Mouse (Mus musculus): ENCODE results near the gene Slc25a19. TPM values are rescaled to one million over a fixed set of nuclear protein-coding genes. Genes with fewer than 3 reads are reported as not detected.
A peak's percentile ranks its signal among the peaks of the same experiment; 100 is the strongest.

Gene Slc25a19
- polyA plus RNA-seq, 1 experiment = 33.7 TPM

- no peaks in the 10 kb centered on the region for H3K36me3 ChIP-seq (ENCODE audit: control insufficient read depth, insufficient read depth, low read length)
- H3K27ac ChIP-seq (ENCODE audit: control insufficient read depth, insufficient read depth, low read depth, low read length) = no peak overlapping the region
Measured at GRCm38 (mm10) chr11:115628465-115629101, 488 bp upstream of the Slc25a19 start.

DNA sequence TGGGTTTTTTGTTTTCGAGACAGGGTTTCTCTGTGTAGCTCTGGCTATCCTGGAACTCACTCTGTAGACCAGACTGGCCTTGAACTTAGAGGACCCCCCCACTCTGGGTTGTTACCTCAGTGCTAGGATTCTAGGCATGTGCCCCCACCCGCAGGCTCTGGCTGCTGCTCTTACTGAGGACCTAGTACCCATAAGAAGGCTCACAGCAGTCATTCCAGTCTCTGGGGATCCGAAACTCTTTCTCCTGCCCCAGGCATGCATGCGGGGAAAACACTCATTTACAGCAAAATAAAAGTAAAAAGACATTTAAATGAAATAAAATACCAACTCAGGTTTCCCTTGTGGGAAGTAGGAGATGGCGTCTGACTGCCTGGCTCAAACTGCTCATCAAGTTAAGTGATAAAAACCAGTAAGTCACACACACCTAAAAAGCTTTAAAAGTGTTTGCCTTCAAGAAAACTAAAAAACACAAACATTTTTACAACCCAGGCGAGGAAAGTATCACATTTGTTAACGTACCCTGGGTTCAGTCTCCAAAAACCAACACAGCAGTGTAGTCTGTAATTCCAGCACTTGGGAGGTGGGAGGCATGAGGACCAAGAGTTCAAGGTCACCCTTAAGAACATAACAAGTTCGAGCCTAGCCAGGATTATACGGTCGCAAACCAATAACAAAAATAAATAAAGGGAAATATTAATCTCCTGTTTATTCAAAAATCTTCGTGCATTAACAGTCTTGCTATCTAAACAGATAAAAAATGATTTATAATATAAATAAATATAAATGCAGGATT is 1.1 kb downstream of the Slc25a19 start:
- H3K36me3 ChIP-seq (ENCODE audit: control insufficient read depth, insufficient read depth, low read length) = no peaks in the 10 kb centered on the region
- peak overlapping the region; percentile 90 for H3K4me3 ChIP-seq (ENCODE audit: control insufficient read depth, low read depth, low read length)
- H3K27me3 ChIP-seq (ENCODE audit: control insufficient read depth, insufficient read depth, low read length) = no peaks in the 10 kb centered on the region
- H3K4me1 ChIP-seq (ENCODE audit: control insufficient read depth, insufficient read depth, low read length) = peaks cover 2% of the 10 kb centered on the region; the same call in 1 of the 2 replicates
- no peak overlapping the region for H3K27ac ChIP-seq (ENCODE audit: control insufficient read depth, insufficient read depth, low read depth, low read length)
- TF ChIP-seq POLR2A (IDR thresholded peaks at IDR 0.05; ENCODE audit: control insufficient read depth, low read depth, low read length) (no peak), CTCF (IDR thresholded peaks at IDR 0.05; ENCODE audit: control insufficient read depth, insufficient read depth, insufficient replicate concordance, low read depth, low read length) (no peak)

More at GRCm38 (mm10) chr11:115628465-115629101, 488 bp upstream of the Slc25a19 start:
- Histone ChIP-seq H3K27me3 (ENCODE audit: control insufficient read depth, insufficient read depth, low read length) (no peaks in the 10 kb centered on the region), H3K4me1 (ENCODE audit: control insufficient read depth, insufficient read depth, low read length) (peaks cover 2% of the 10 kb centered on the region; the same call in 1 of the 2 replicates), H3K4me3 (ENCODE audit: control insufficient read depth, low read depth, low read length) (peak overlapping the region; percentile 90)
- TF ChIP-seq POLR2A (IDR thresholded peaks at IDR 0.05; ENCODE audit: control insufficient read depth, low read depth, low read length) = no peak
- TF ChIP-seq CTCF (IDR thresholded peaks at IDR 0.05; ENCODE audit: control insufficient read depth, insufficient read depth, insufficient replicate concordance, low read depth, low read length) = no peak

DNA sequence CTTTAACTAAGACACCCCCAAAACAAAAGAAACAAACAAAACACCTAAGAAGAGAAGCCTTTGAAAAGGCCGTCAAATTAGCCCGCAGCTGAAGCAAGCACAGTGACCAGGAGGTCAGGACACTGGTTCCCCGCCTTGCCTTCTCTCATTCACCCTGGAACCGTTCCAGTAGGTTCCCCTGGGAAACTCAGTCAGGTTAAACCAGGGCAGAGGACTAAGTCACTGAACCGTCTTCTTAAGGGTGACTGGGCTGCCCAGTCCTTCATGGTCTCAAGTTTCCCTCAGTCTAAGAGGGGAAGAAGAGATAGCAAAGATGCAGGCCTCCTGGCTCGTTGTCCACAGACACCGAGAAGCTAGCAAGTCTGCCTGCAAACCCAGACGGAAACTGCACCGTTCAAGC is 2.2 kb downstream of the Slc25a19 start:
- no peak for TF ChIP-seq POLR2A (IDR thresholded peaks at IDR 0.05; ENCODE audit: control insufficient read depth, low read depth, low read length)
- no peak for TF ChIP-seq CTCF (IDR thresholded peaks at IDR 0.05; ENCODE audit: control insufficient read depth, insufficient read depth, insufficient replicate concordance, low read depth, low read length)
- Histone ChIP-seq H3K4me1 (ENCODE audit: control insufficient read depth, insufficient read depth, low read length) (peaks cover 2% of the 10 kb centered on the region; the same call in 1 of the 2 replicates), H3K27me3 (ENCODE audit: control insufficient read depth, insufficient read depth, low read length) (no peaks in the 10 kb centered on the region), H3K4me3 (ENCODE audit: control insufficient read depth, low read depth, low read length) (no peak overlapping the region), H3K27ac (ENCODE audit: control insufficient read depth, insufficient read depth, low read depth, low read length) (no peak overlapping the region), H3K36me3 (ENCODE audit: control insufficient read depth, insufficient read depth, low read length) (no peaks in the 10 kb centered on the region)

- Histone ChIP-seq H3K27ac (ENCODE audit: control insufficient read depth, insufficient read depth, low read depth, low read length) (no peak overlapping the region), H3K4me3 (ENCODE audit: control insufficient read depth, low read depth, low read length) (no peak overlapping the region), H3K4me1 (ENCODE audit: control insufficient read depth, insufficient read depth, low read length) (peaks cover 2% of the 10 kb centered on the region; the same call in 1 of the 2 replicates), H3K36me3 (ENCODE audit: control insufficient read depth, insufficient read depth, low read length) (no peaks in the 10 kb centered on the region), H3K27me3 (ENCODE audit: control insufficient read depth, insufficient read depth, low read length) (no peaks in the 10 kb centered on the region)
- TF ChIP-seq CTCF (IDR thresholded peaks at IDR 0.05; ENCODE audit: control insufficient read depth, insufficient read depth, insufficient replicate concordance, low read depth, low read length) (peak; percentile 25; the same call in 1 of the 2 replicates), POLR2A (IDR thresholded peaks at IDR 0.05; ENCODE audit: control insufficient read depth, low read depth, low read length) (no peak)
Measured at GRCm38 (mm10) chr11:115623487-115624070, 4.5 kb downstream of the Slc25a19 start.

GRCm38 (mm10) chr11:115619949-115620348 is 8.1 kb downstream of the Slc25a19 start:
- no peaks in the 10 kb centered on the region for H3K27me3 ChIP-seq (ENCODE audit: control insufficient read depth, insufficient read depth, low read length)
- no peaks in the 10 kb centered on the region; the same call in 1 of the 2 replicates for H3K4me1 ChIP-seq (ENCODE audit: control insufficient read depth, insufficient read depth, low read length)
- no peak overlapping the region for H3K4me3 ChIP-seq (ENCODE audit: control insufficient read depth, low read depth, low read length)
- TF ChIP-seq POLR2A (IDR thresholded peaks at IDR 0.05; ENCODE audit: control insufficient read depth, low read depth, low read length) (no peak), CTCF (IDR thresholded peaks at IDR 0.05; ENCODE audit: control insufficient read depth, insufficient read depth, insufficient replicate concordance, low read depth, low read length) (no peak)
- no peaks in the 10 kb centered on the region for H3K36me3 ChIP-seq (ENCODE audit: control insufficient read depth, insufficient read depth, low read length)
- no peak overlapping the region for H3K27ac ChIP-seq (ENCODE audit: control insufficient read depth, insufficient read depth, low read depth, low read length)

- Histone ChIP-seq H3K27me3 (ENCODE audit: control insufficient read depth, insufficient read depth, low read length) (no peaks in the 10 kb centered on the region), H3K36me3 (ENCODE audit: control insufficient read depth, insufficient read depth, low read length) (no peaks in the 10 kb centered on the region), H3K27ac (ENCODE audit: control insufficient read depth, insufficient read depth, low read depth, low read length) (no peak overlapping the region), H3K4me3 (ENCODE audit: control insufficient read depth, low read depth, low read length) (no peak overlapping the region), H3K4me1 (ENCODE audit: control insufficient read depth, insufficient read depth, low read length) (no peaks in the 10 kb centered on the region; the same call in 1 of the 2 replicates)
- no peak for TF ChIP-seq POLR2A (IDR thresholded peaks at IDR 0.05; ENCODE audit: control insufficient read depth, low read depth, low read length)
- no peak for TF ChIP-seq CTCF (IDR thresholded peaks at IDR 0.05; ENCODE audit: control insufficient read depth, insufficient read depth, insufficient replicate concordance, low read depth, low read length)
Measured at GRCm38 (mm10) chr11:115618732-115619516, 9.2 kb downstream of the Slc25a19 start.

All from testis, adult 2 months (tissue).